Mouse (Mus musculus) forebrain, embryonic 15.5 days (tissue): ENCODE measurements around the gene Ralgapa2. TPM values are rescaled to one million over a fixed set of nuclear protein-coding genes. Genes with fewer than 3 reads are reported as not detected.

Experiments
- ATAC-seq: fragments of 200-750 bp; cut with Nextera tagmentation; replicated peaks from 2 replicates; pipeline ENCODE4 v1.8.0; 2017; ENCODE audit warnings: mild to moderate bottlenecking, moderate TSS enrichment, moderate library complexity
- H3K27ac ChIP-seq: fragments of 300-500 bp; sonication (generic); replicated peaks from 2 replicates; pipeline ENCODE4 v1.5.1; 2015; ENCODE audit warnings: mild to moderate bottlenecking, inconsistent platforms
- H3K27me3 ChIP-seq: fragments of 300-500 bp; sonication (generic); 2 replicates; pipeline ENCODE4 v1.6.1; 2015; ENCODE audit warnings: inconsistent platforms
- H3K36me3 ChIP-seq: fragments of 300-500 bp; sonication (generic); 2 replicates; pipeline ENCODE4 v1.6.1; 2015; ENCODE audit warnings: mild to moderate bottlenecking, inconsistent platforms
- H3K4me1 ChIP-seq: fragments of 300-500 bp; sonication (generic); 2 replicates; pipeline ENCODE4 v1.6.1; 2015; ENCODE audit warnings: inconsistent platforms
- H3K4me2 ChIP-seq: fragments of 300-500 bp; sonication (generic); replicated peaks from 2 replicates; pipeline ENCODE4 v1.6.1; 2015; ENCODE audit warnings: mild to moderate bottlenecking, inconsistent platforms
- H3K4me3 ChIP-seq: fragments of 300-500 bp; sonication (generic); 2 replicates; pipeline ENCODE4 v1.5.1; 2015; ENCODE audit warnings: mild to moderate bottlenecking, inconsistent platforms
- H3K9ac ChIP-seq: fragments of 300-500 bp; sonication (generic); replicated peaks from 2 replicates; pipeline ENCODE4 v1.6.1; 2015; ENCODE audit warnings: mild to moderate bottlenecking, inconsistent platforms
- H3K9me3 ChIP-seq: fragments of 300-500 bp; sonication (generic); 2 replicates; pipeline ENCODE4 v1.6.1; 2016; ENCODE audit warnings: inconsistent platforms
- WGBS: fragments of 180-500 bp; shearing (Covaris S2); methylation state at CpG from one replicate; pipeline ENCODE4 v1.1.7; 2015; ENCODE audit warnings: mixed read lengths; 5-methylcytosine and 5-hydroxymethylcytosine counted together
- polyA plus RNA-seq: library from polyadenylated mRNA; unstranded; fragments of >200 nt; fragmentation: Nextera tagmentation; extraction: Ambion mirVana; gene quantifications from 2 replicates; pipeline ENCODE4 v1.2.1, GENCODE M21; 2015

Gene Ralgapa2
- polyA plus RNA-seq, 1 experiment from 2014 or later = 14.2 TPM

GRCm38 (mm10) chr2:146524685-146525415, 12.7 kb upstream of the Ralgapa2 start:
- no peak overlapping the region for H3K4me2 ChIP-seq
- no peak for ATAC-seq
- WGBS = 89% methylated on average over 4 of the region's 4 CpGs

GRCm38 (mm10) chr2:146516894-146517293, 4.8 kb upstream of the Ralgapa2 start:
- Histone ChIP-seq H3K4me1 (peaks cover 5% of the 10 kb centered on the region; the same call in 1 of the 2 replicates), H3K27ac (no peak overlapping the region), H3K4me3 (no peak overlapping the region), H3K4me2 (no peak overlapping the region), H3K9ac (no peak overlapping the region), H3K36me3 (no peaks in the 10 kb centered on the region), H3K9me3 (no peaks in the 10 kb centered on the region), H3K27me3 (no peaks in the 10 kb centered on the region)
- no peak for ATAC-seq
- 86% methylated on average over 2 of the region's 2 CpGs for WGBS

More at GRCm38 (mm10) chr2:146524685-146525415, 12.7 kb upstream of the Ralgapa2 start:
- Histone ChIP-seq H3K27ac (no peak overlapping the region), H3K9ac (no peak overlapping the region), H3K4me3 (no peak overlapping the region), H3K36me3 (no peaks in the 10 kb centered on the region), H3K27me3 (no peaks in the 10 kb centered on the region), H3K9me3 (no peaks in the 10 kb centered on the region), H3K4me1 (no peaks in the 10 kb centered on the region)

GRCm38 (mm10) chr2:146515081-146515480, 2.9 kb upstream of the Ralgapa2 start:
- Histone ChIP-seq H3K9ac (no peak overlapping the region), H3K4me2 (no peak overlapping the region), H3K4me3 (no peak overlapping the region), H3K27me3 (no peaks in the 10 kb centered on the region), H3K9me3 (no peaks in the 10 kb centered on the region), H3K36me3 (no peaks in the 10 kb centered on the region), H3K27ac (no peak overlapping the region), H3K4me1 (peaks cover 16% of the 10 kb centered on the region)
- no peak for ATAC-seq
- 37% methylated on average over 2 of the region's 2 CpGs for WGBS

GRCm38 (mm10) chr2:146512581-146512920, 407 bp upstream of the Ralgapa2 start:
- Histone ChIP-seq H3K9ac (no peak overlapping the region; the same call in 1 of the 2 replicates), H3K4me3 (peak overlapping the region; percentile 73; the same call in 1 of the 2 replicates), H3K36me3 (no peaks in the 10 kb centered on the region), H3K9me3 (no peaks in the 10 kb centered on the region), H3K27ac (no peak overlapping the region), H3K4me1 (peaks cover 25% of the 10 kb centered on the region), H3K27me3 (no peaks in the 10 kb centered on the region), H3K4me2 (peak overlapping the region; percentile 40)
- WGBS = 86% methylated on average over 2 of the region's 2 CpGs
- peak; percentile 1 for ATAC-seq

GRCm38 (mm10) chr2:146511401-146511865, 711 bp downstream of the Ralgapa2 start:
- Histone ChIP-seq H3K4me2 (peak overlapping the region; percentile 69), H3K27me3 (no peaks in the 10 kb centered on the region), H3K36me3 (no peaks in the 10 kb centered on the region), H3K9ac (peak overlapping the region; percentile 80), H3K4me1 (peaks cover 25% of the 10 kb centered on the region), H3K9me3 (no peaks in the 10 kb centered on the region), H3K27ac (peak overlapping the region; percentile 22; the same call in 1 of the 2 replicates), H3K4me3 (peak overlapping the region; percentile 73)
- ATAC-seq = no peak; the same call in 1 of the 2 replicates
- 0% methylated on average over 21 of the region's 22 CpGs for WGBS

- H3K9me3 ChIP-seq = no peaks in the 10 kb centered on the region
- ATAC-seq = no peak
- H3K27ac ChIP-seq = no peak overlapping the region
- H3K27me3 ChIP-seq = no peaks in the 10 kb centered on the region
- peak overlapping the region; percentile 73 for H3K4me3 ChIP-seq
- no peaks in the 10 kb centered on the region for H3K36me3 ChIP-seq
- H3K4me2 ChIP-seq = peak overlapping the region; percentile 69
- WGBS = 18% methylated on average over 1 of the region's 1 CpGs
- peaks cover 25% of the 10 kb centered on the region for H3K4me1 ChIP-seq
- peak overlapping the region; percentile 80; the same call in 1 of the 2 replicates for H3K9ac ChIP-seq
Measured at GRCm38 (mm10) chr2:146510780-146511179, 1.4 kb downstream of the Ralgapa2 start.

GRCm38 (mm10) chr2:146502578-146503311, 9.4 kb downstream of the Ralgapa2 start:
- Histone ChIP-seq H3K9me3 (no peaks in the 10 kb centered on the region), H3K27ac (peak overlapping the region; percentile 71), H3K4me3 (no peak overlapping the region), H3K9ac (no peak overlapping the region), H3K4me1 (peaks cover 23% of the 10 kb centered on the region), H3K36me3 (no peaks in the 10 kb centered on the region), H3K4me2 (no peak overlapping the region), H3K27me3 (no peaks in the 10 kb centered on the region)
- peak; percentile 92 for ATAC-seq
- 51% methylated on average over 9 of the region's 9 CpGs for WGBS

- WGBS = 89% methylated on average over 1 of the region's 1 CpGs
- Histone ChIP-seq H3K36me3 (no peaks in the 10 kb centered on the region), H3K27ac (no peak overlapping the region), H3K4me2 (no peak overlapping the region), H3K27me3 (no peaks in the 10 kb centered on the region), H3K9ac (no peak overlapping the region), H3K4me1 (peaks cover 34% of the 10 kb centered on the region), H3K4me3 (no peak overlapping the region), H3K9me3 (no peaks in the 10 kb centered on the region)
- no peak for ATAC-seq
Measured at GRCm38 (mm10) chr2:146500067-146500466, 12.1 kb downstream of the Ralgapa2 start.

GRCm38 (mm10) chr2:146499111-146499510, 13.0 kb downstream of the Ralgapa2 start:
- no peaks in the 10 kb centered on the region for H3K36me3 ChIP-seq
- no peak overlapping the region for H3K27ac ChIP-seq
- no peaks in the 10 kb centered on the region for H3K9me3 ChIP-seq
- ATAC-seq = no peak
- WGBS = 93% methylated on average over 1 of the region's 1 CpGs
- peaks cover 34% of the 10 kb centered on the region for H3K4me1 ChIP-seq
- H3K4me3 ChIP-seq = no peak overlapping the region
- H3K27me3 ChIP-seq = no peaks in the 10 kb centered on the region
- no peak overlapping the region for H3K9ac ChIP-seq
- H3K4me2 ChIP-seq = no peak overlapping the region

- H3K27ac ChIP-seq = no peak overlapping the region
Measured at GRCm38 (mm10) chr2:146498298-146498697, 13.8 kb downstream of the Ralgapa2 start.

GRCm38 (mm10) chr2:146496995-146497394, 15.1 kb downstream of the Ralgapa2 start:
- H3K27ac ChIP-seq = no peak overlapping the region
- no peak for ATAC-seq
- no peak overlapping the region for H3K9ac ChIP-seq
- H3K9me3 ChIP-seq = no peaks in the 10 kb centered on the region
- no peak overlapping the region for H3K4me2 ChIP-seq
- no peak overlapping the region for H3K4me3 ChIP-seq
- peaks cover 19% of the 10 kb centered on the region for H3K4me1 ChIP-seq
- no peaks in the 10 kb centered on the region for H3K36me3 ChIP-seq
- H3K27me3 ChIP-seq = no peaks in the 10 kb centered on the region
- 37% methylated on average over 1 of the region's 1 CpGs for WGBS

More at GRCm38 (mm10) chr2:146498298-146498697, 13.8 kb downstream of the Ralgapa2 start:
- H3K4me1 ChIP-seq = peaks cover 30% of the 10 kb centered on the region
- H3K9me3 ChIP-seq = no peaks in the 10 kb centered on the region
- 93% methylated on average over 6 of the region's 6 CpGs for WGBS
- H3K27me3 ChIP-seq = no peaks in the 10 kb centered on the region
- no peak overlapping the region for H3K4me3 ChIP-seq
- no peak overlapping the region for H3K9ac ChIP-seq
- no peak overlapping the region for H3K4me2 ChIP-seq
- ATAC-seq = no peak
- H3K36me3 ChIP-seq = no peaks in the 10 kb centered on the region

- H3K27ac ChIP-seq = no peak overlapping the region
- WGBS = 55% methylated on average over 9 of the region's 9 CpGs
Measured at GRCm38 (mm10) chr2:146495781-146496180, 16.4 kb downstream of the Ralgapa2 start.

More at GRCm38 (mm10) chr2:146495781-146496180, 16.4 kb downstream of the Ralgapa2 start:
- Histone ChIP-seq H3K9ac (no peak overlapping the region), H3K4me2 (no peak overlapping the region), H3K9me3 (no peaks in the 10 kb centered on the region), H3K4me3 (no peak overlapping the region), H3K27me3 (no peaks in the 10 kb centered on the region), H3K36me3 (no peaks in the 10 kb centered on the region), H3K4me1 (peaks cover 15% of the 10 kb centered on the region; the same call in 1 of the 2 replicates)
- ATAC-seq = no peak
